8 mouse cellular contexts compared by ENCODE assay signal in genomic region chr17:35193881-35194843, GRCm38 (mm10). TPM values are rescaled to one million over a fixed set of nuclear protein-coding genes. Genes with fewer than 3 reads are reported as not detected.
A peak's percentile ranks its signal among the peaks of the same experiment; 100 is the strongest.
DNase-seq lines count a peak whose midpoint lies in the region; ATAC-seq and TF ChIP-seq lines count a peak whose summit lies in the region.

TSS of gene Ltb (plus strand) at chr17:35194439.

- H3K9me3 ChIP-seq in hindbrain, embryonic 15.5 days, result no peaks in the 10 kb centered on the region
- H3K9me3 ChIP-seq in stomach, postnatal 0 days (ENCODE audit: control insufficient read depth, low read length), result no peaks in the 10 kb centered on the region

- peaks cover 34% of the 10 kb centered on the region for H3K27me3 ChIP-seq in hindbrain, embryonic 15.5 days
- H3K27me3 ChIP-seq in stomach, postnatal 0 days (ENCODE audit: control insufficient read depth, insufficient read depth, low read length), result no peaks in the 10 kb centered on the region

- no peak within 1 kb of the TSS for H3K4me3 ChIP-seq in hindbrain, embryonic 15.5 days
- peak within 1 kb of the TSS; percentile 41 for H3K4me3 ChIP-seq in stomach, postnatal 0 days (ENCODE audit: low read depth, low read length)

- no peak within 1 kb of the TSS for H3K27ac ChIP-seq in hindbrain, embryonic 15.5 days (replicated peaks)
- no peak within 1 kb of the TSS for H3K27ac ChIP-seq in stomach, postnatal 0 days (replicated peaks)

- intact Hi-C loops in left cerebral cortex, postnatal 4 days (cut with DNase I), result loop anchor here (2.0 kb wide), 1 partner anchor 27 kb away; no protein-coding TSS in a partner anchor

- H3K36me3 ChIP-seq in hindbrain, embryonic 15.5 days, result no peaks in the 10 kb centered on the region
- no peaks in the 10 kb centered on the region for H3K36me3 ChIP-seq in stomach, postnatal 0 days (ENCODE audit: control insufficient read depth, insufficient read depth, low read length)

- TF ChIP-seq CTCF in stomach, postnatal 0 days (IDR thresholded peaks at IDR 0.05; ENCODE audit: low read depth), result no peak

- no peak for TF ChIP-seq EP300 in stomach, postnatal 0 days (optimal IDR thresholded peaks at IDR 0.05)

- H3K4me1 ChIP-seq in hindbrain, embryonic 15.5 days (replicated peaks), result peaks cover 10% of the 10 kb centered on the region
- H3K4me1 ChIP-seq in stomach, postnatal 0 days (replicated peaks; ENCODE audit: control insufficient read depth, insufficient read depth), result no peaks in the 10 kb centered on the region

- no peak for ATAC-seq in hindbrain, embryonic 15.5 days (ENCODE audit: low FRiP score, low read depth)
- no peak for ATAC-seq in stomach, postnatal 0 days (ENCODE audit: low FRiP score, low TSS enrichment)

- peak; percentile 56 to 71 for DNase-seq in CD8-positive naive resting alpha-beta T cell, adult 2 months (ENCODE audit: low read depth in 2 of 2, low spot score in 2 of 2)
- DNase-seq in adrenal gland, adult 8-10 months, result peak; percentile 65
- DNase-seq in lung, postnatal 4 days, result peak; percentile 63 to 64
- DNase-seq in stomach, postnatal 0 days (ENCODE audit: low spot score), result no peak
- no peak for DNase-seq in left cerebral cortex, postnatal 4 days
- DNase-seq in cerebellum, adult 11-12 months, result no peak
- DNase-seq in urinary bladder, adult 2 months (ENCODE audit: low spot score), result no peak

- peak within 1 kb of the TSS; percentile 69; the same call in 1 of the 2 replicates for H3K4me2 ChIP-seq in hindbrain, embryonic 15.5 days
- H3K4me2 ChIP-seq in stomach, postnatal 0 days (replicated peaks; ENCODE audit: low read depth), result peak within 1 kb of the TSS; percentile 78

- no peak within 1 kb of the TSS for H3K9ac ChIP-seq in hindbrain, embryonic 15.5 days
- H3K9ac ChIP-seq in stomach, postnatal 0 days (ENCODE audit: low read length), result no peak within 1 kb of the TSS; the same call in 1 of the 2 replicates

- 66% methylated on average over 28 of the region's 28 CpGs for WGBS in hindbrain, embryonic 15.5 days
- WGBS in stomach, postnatal 0 days, result 55% methylated on average over 28 of the region's 28 CpGs

RNA-seq across cellular contexts. Expression of gene Ltb, which starts in this region (rescaled TPM):
- total RNA-seq in adrenal gland, adult 8-10 months (2022), result 10 to 100 TPM in 1 of 4 experiments, 1 to 10 TPM in 3; 1.3 to 10.3 (median 4.5) TPM
- 0.84 and 0.97 TPM in 2 replicates for polyA plus RNA-seq in hindbrain, embryonic 15.5 days (2015; fragmentation: Nextera tagmentation; extraction: Ambion mirVana)
- 0.63 and 0.78 TPM in 2 replicates for polyA plus RNA-seq in stomach, postnatal 0 days (2015; fragmentation: Nextera tagmentation; extraction: Ambion mirVana)
- under 1 TPM; 0.77 to 0.88 TPM for total RNA-seq in left cerebral cortex, postnatal 4 days (2021)
- polyA plus RNA-seq in urinary bladder, adult 2 months (2012; rRNA removed), result 2.6 and 3.5 TPM in 2 replicates

Comparison
In these comparisons a context has a peak if more than half of its experiments do, and no peak if none do; other contexts are left out.
1. DNase-seq: peak in CD8-positive naive resting alpha-beta T cell, adult 2 months (2 of 2), adrenal gland, adult 8-10 months (single experiment) and lung, postnatal 4 days (2 of 2); none in stomach, postnatal 0 days (single experiment), left cerebral cortex, postnatal 4 days (single experiment), cerebellum, adult 11-12 months (single experiment) and urinary bladder, adult 2 months (single experiment).